Mouse (Mus musculus) liver, embryonic 14.5 days (tissue): Measurements from ENCODE around the gene Foxj1. TPM values are rescaled to one million over a fixed set of nuclear protein-coding genes. Genes with fewer than 3 reads are reported as not detected.

ENCODE experiments used
- ATAC-seq: fragments of 200-750 bp; cut with Nextera tagmentation; 2 replicates; pipeline ENCODE4 v1.8.0; 2017; ENCODE audit warnings: moderate number of reproducible peaks, mild to moderate bottlenecking, moderate library complexity; ENCODE audit not compliant: insufficient read depth
- DNase-seq, 3 experiments: peaks; one replicate each; pipeline ENCODE4 v3.0.0-alpha.2; 2012 to 2013; ENCODE audit warnings: low read depth in 3 of 3, low spot score in 3 of 3
- H3K27ac ChIP-seq: fragments of 300-500 bp; sonication (generic); 2 replicates; pipeline ENCODE4 v1.5.1; 2014; ENCODE audit warnings: moderate library complexity, mild to moderate bottlenecking, control low read depth, inconsistent platforms
- H3K27me3 ChIP-seq: fragments of 300-500 bp; sonication (generic); 2 replicates; pipeline ENCODE4 v1.6.1; 2014; ENCODE audit warnings: mild to moderate bottlenecking, low read length, moderate library complexity; ENCODE audit not compliant: control insufficient read depth, insufficient read depth
- H3K36me3 ChIP-seq: fragments of 300-500 bp; sonication (generic); replicated peaks from 2 replicates; pipeline ENCODE4 v1.6.1; 2014; ENCODE audit warnings: low read depth; ENCODE audit not compliant: control insufficient read depth, insufficient read depth
- H3K4me1 ChIP-seq, 2 experiments: fragments of 200-500 bp in 1 of 2; fragments of 300-500 bp in 1 of 2; sonication (generic) in 1 of 2; replicated peaks; 2 replicates each; pipeline ENCODE4 v1.6.1; 2012 to 2014; ENCODE audit warnings: antibody characterized with exemption in 1 of 2, inconsistent platforms in 1 of 2, low read length in 1 of 2; ENCODE audit not compliant: control insufficient read depth in 2 of 2, insufficient read depth in 2 of 2
- H3K4me2 ChIP-seq: fragments of 300-500 bp; sonication (generic); 2 replicates; pipeline ENCODE4 v1.6.1; 2014; ENCODE audit warnings: low read depth, mild to moderate bottlenecking, control low read depth, moderate library complexity
- H3K4me3 ChIP-seq, 2 experiments: fragments of 200-500 bp in 1 of 2; fragments of 300-500 bp in 1 of 2; sonication (generic) in 1 of 2; 2 replicates each; pipeline ENCODE4 v1.5.1; 2012 to 2014; ENCODE audit warnings: low read depth in 2 of 2, low read length in 2 of 2, mild to moderate bottlenecking in 2 of 2, control low read depth in 1 of 2, inconsistent platforms in 1 of 2, moderate library complexity in 1 of 2; ENCODE audit not compliant: insufficient read depth in 1 of 2
- H3K9ac ChIP-seq: fragments of 300-500 bp; sonication (generic); replicated peaks from 2 replicates; pipeline ENCODE4 v1.6.1; 2014; ENCODE audit warnings: mild to moderate bottlenecking, control low read depth, moderate library complexity
- H3K9me3 ChIP-seq: fragments of 300-500 bp; sonication (generic); 2 replicates; pipeline ENCODE4 v1.6.1; 2016; ENCODE audit warnings: low read length, mixed read lengths; ENCODE audit not compliant: control insufficient read depth
- CTCF ChIP-seq: IDR thresholded peaks from 2 replicates; pipeline ENCODE4 v1.5.1; 2016; ENCODE audit warnings: antibody characterized with exemption, low read depth, control low read depth
- EP300 ChIP-seq: IDR thresholded peaks from 2 replicates; pipeline ENCODE4 v1.6.1; 2016; ENCODE audit warnings: antibody characterized with exemption, low read depth
- WGBS: fragments of 180-500 bp; shearing (Covaris S2); extraction: QIAGEN DNeasy Blood & Tissue Kit; methylation state at CpG from one replicate; pipeline ENCODE4 v1.1.7; 2014; ENCODE audit not compliant: insufficient replicate concordance; 5-methylcytosine and 5-hydroxymethylcytosine counted together
- polyA plus RNA-seq, 2 experiments: library from polyadenylated mRNA; depleted of rRNA in 1 of 2; stranded (reverse) in 1 of 2; unstranded in 1 of 2; fragments of >200 nt; fragmentation: Nextera tagmentation in 1 of 2; extraction: Ambion mirVana in 1 of 2; gene quantifications; 2 replicates each; pipeline versions ENCODE4 v1.2.1 to v1.2.3; 2012 to 2014

Gene Foxj1
- polyA plus RNA-seq, 2 experiments = 0.76 to 1.2 TPM

- H3K9ac ChIP-seq = no peak overlapping the region
- peaks cover 9 to 16% of the 10 kb centered on the region in 2 experiments for H3K4me1 ChIP-seq
- ATAC-seq = no peak
- 57% methylated on average over 8 of the region's 8 CpGs for WGBS
- H3K27ac ChIP-seq = no peak overlapping the region
- H3K4me2 ChIP-seq = no peak overlapping the region
- H3K9me3 ChIP-seq = no peaks in the 10 kb centered on the region
- no peak for DNase-seq
- no peak overlapping the region for H3K4me3 ChIP-seq
- no peaks in the 10 kb centered on the region for H3K27me3 ChIP-seq
- TF ChIP-seq CTCF (no peak), EP300 (no peak)
- no peaks in the 10 kb centered on the region for H3K36me3 ChIP-seq
Measured at GRCm38 (mm10) chr11:116312359-116312758, 22.8 kb downstream of the Foxj1 start.

GRCm38 (mm10) chr11:116311169-116311568 is 24.0 kb downstream of the Foxj1 start:
- WGBS = 72% methylated on average over 8 of the region's 8 CpGs
- Histone ChIP-seq H3K9me3 (no peaks in the 10 kb centered on the region), H3K4me3 (no peak overlapping the region), H3K36me3 (no peaks in the 10 kb centered on the region), H3K9ac (no peak overlapping the region), H3K27ac (no peak overlapping the region), H3K27me3 (no peaks in the 10 kb centered on the region), H3K4me2 (no peak overlapping the region), H3K4me1 (peaks cover 16 to 23% of the 10 kb centered on the region in 2 experiments)
- DNase-seq = no peak
- no peak for TF ChIP-seq EP300
- no peak for TF ChIP-seq CTCF
- ATAC-seq = no peak

DNA sequence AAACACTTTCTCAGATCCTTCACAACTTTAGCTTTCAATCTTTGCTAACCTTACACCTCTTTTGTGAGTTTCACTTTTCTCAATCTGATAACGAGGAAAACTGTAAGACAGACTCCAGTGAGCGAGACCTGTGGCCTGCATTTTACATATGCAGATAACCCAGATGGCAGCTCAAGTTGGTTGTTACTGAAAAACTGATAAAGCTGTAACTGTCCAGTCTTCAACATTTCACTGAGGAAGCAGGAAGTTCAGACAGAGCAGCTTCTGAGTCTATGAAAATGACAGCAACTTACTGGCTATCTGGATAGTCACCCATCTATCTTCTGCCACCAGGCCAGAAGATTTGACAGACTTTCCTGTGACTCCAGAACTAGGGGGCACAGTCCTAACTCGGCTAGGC is 25.6 kb downstream of the Foxj1 start:
- Histone ChIP-seq H3K27ac (peak overlapping the region; percentile 53), H3K27me3 (no peaks in the 10 kb centered on the region), H3K4me3 (no peak overlapping the region), H3K36me3 (no peaks in the 10 kb centered on the region), H3K4me1 (peaks cover 19 to 26% of the 10 kb centered on the region in 2 experiments), H3K4me2 (no peak overlapping the region), H3K9me3 (no peaks in the 10 kb centered on the region; the same call in 1 of the 2 replicates), H3K9ac (no peak overlapping the region)
- ATAC-seq (peak; percentile 31), DNase-seq (peak in 1 of 3 experiments; percentile 41)
- 10% methylated on average over 3 of the region's 3 CpGs for WGBS
- TF ChIP-seq CTCF (no peak), EP300 (peak; percentile 59)

DNA sequence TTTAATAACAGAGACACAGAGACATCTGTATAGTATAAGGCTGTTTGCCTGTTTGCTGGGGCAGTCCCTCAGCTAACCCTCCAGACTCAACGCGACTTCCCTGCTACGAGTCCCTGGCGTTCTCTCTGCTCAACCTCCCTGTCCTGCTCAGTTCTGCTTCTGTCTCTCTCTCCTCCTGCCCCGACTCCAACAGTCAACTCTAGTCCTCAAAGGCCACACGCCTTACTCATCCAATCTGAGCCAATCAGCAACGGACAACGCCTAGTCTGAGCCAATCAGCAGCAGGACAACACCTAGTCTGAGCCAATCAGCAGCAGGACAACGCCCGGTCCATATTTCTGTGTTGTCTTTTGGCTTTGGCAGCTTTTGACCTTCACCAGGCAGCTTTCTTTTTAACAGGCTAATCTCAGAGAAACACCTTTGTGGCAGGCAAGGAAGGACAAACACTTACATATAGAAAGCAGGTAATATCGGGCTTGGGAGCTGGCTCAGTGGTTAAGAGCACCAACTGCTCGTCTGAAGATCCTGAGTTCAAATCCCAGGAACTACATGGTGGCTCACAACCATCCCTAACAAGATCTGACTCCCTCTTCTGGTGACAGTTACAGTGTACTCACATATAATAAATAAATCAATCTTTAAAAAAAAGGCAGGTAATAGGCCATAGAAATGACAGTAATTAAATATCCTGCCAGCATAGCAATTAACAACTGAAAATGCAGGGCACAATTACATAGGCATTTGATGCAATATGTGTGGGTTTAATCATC is 27.3 kb downstream of the Foxj1 start:
- Histone ChIP-seq H3K4me3 (no peak overlapping the region), H3K4me2 (peak overlapping the region; percentile 85), H3K27me3 (no peaks in the 10 kb centered on the region), H3K9me3 (no peaks in the 10 kb centered on the region; the same call in 1 of the 2 replicates), H3K9ac (no peak overlapping the region), H3K36me3 (peaks cover 2% of the 10 kb centered on the region; the same call in 1 of the 2 replicates), H3K27ac (peak overlapping the region; percentile 83), H3K4me1 (peaks cover 19 to 26% of the 10 kb centered on the region in 2 experiments)
- ATAC-seq (peak; percentile 80), DNase-seq (peak; percentile 49 to 80 (median 54))
- WGBS = 51% methylated on average over 12 of the region's 12 CpGs
- TF ChIP-seq EP300 (peak; percentile 49), CTCF (no peak)

DNA sequence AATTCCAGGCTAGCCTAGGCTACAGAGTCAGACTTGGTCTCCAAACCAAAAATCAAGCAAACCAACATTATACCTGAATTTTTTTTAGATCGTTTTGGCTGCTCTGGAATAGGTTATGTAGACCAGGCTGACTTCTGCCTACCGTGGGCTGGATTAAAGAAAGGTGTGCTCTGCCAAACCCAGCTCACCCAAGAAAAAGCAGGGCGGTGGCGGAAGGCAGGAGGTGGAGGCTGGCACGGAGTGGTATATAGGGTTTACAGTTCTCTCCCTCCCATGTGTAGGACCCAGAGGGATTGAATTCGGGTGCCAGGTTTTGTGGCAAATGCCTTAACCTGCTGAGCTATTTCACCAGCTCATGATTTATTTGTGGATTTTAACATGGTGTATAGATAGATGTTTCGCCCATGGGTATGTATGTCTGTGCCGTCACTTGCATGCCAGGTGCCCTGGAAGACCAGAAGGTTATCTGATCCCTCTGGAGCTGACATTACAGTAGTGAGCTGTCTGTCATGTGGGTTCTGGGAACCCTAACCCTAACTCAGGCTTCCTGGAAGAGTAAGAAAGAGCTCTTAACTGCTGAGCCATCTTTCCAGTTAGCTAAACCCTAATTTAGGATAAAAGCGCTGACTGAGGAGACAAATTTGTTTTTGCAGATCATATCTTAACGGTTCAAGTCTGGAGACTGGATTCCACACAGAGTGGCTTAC is 28.0 kb downstream of the Foxj1 start, which contains the start of gene Exoc7:
Gene Exoc7, minus strand, starts transcription at position 215 of the 707 bp plus-strand sequence.
- Histone ChIP-seq H3K4me1 (peaks cover 19 to 26% of the 10 kb centered on the region in 2 experiments), H3K9me3 (no peaks in the 10 kb centered on the region; the same call in 1 of the 2 replicates), H3K27me3 (no peaks in the 10 kb centered on the region), H3K4me2 (peak within 1 kb of the TSS; percentile 85), H3K27ac (peak within 1 kb of the TSS; percentile 83), H3K4me3 (peak within 1 kb of the TSS; percentile 77 to 83), H3K36me3 (peaks cover 2% of the 10 kb centered on the region; the same call in 1 of the 2 replicates), H3K9ac (peak within 1 kb of the TSS; percentile 76)
- TF ChIP-seq CTCF = no peak
- no peak for TF ChIP-seq EP300
- ATAC-seq (peak; percentile 25; the same call in 1 of the 2 replicates), DNase-seq (peak in 1 of 3 experiments; percentile 66)
- 51% methylated on average over 10 of the region's 10 CpGs for WGBS
